Mouse (Mus musculus) liver, embryonic 14.5 days (tissue): ENCODE data around the gene Scgn.

Source experiments
- CTCF ChIP-seq: IDR thresholded peaks from 2 replicates; pipeline ENCODE4 v1.5.1; 2016; ENCODE audit warnings: antibody characterized with exemption, low read depth, control low read depth
- EP300 ChIP-seq: IDR thresholded peaks from 2 replicates; pipeline ENCODE4 v1.6.1; 2016; ENCODE audit warnings: antibody characterized with exemption, low read depth

DNA sequence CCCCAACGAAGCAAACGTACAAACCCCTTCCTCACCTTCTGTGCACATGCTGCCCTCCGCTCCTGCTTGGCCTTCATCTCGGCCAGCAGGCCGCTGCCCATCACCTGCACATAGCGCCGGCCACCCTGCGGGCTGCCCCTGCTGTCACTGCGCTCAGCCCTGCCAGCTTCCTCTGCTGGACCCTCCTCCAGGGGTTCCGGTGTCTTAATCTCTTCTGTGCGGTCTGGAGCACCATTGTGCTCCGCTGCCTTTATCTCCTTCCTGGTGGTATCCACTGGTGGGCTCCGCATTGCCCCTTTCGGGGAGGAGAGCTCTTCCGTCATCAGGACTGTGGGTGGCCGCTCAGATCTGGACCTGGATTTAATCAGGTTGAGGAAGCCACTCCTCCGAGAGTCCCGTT lies 45.1 kb upstream of the Scgn start:
- no peak for TF ChIP-seq CTCF
- no peak for TF ChIP-seq EP300
